Comparison of ENCODE assay signal across 17 mouse cellular contexts in genomic region chr4:140154899-140155463, GRCm38 (mm10).
DNase-seq lines count a peak whose midpoint lies in the region; ATAC-seq and TF ChIP-seq lines count a peak whose summit lies in the region.
"Had no signal": no experiment of that assay in that cellular context is flagged by ENCODE, and none has a peak within 500 bp of the region (broad histone marks: within the 10 kb centered on the region; RNA-seq: fewer than 3 reads in every experiment).

No protein-coding gene starts in this region.

- H3K9me3 ChIP-seq in forebrain, embryonic 12.5 days: no peaks in the 10 kb centered on the region
- H3K9me3 ChIP-seq in hindbrain, embryonic 14.5 days (ENCODE audit: control insufficient read depth, low read length): no peaks in the 10 kb centered on the region
- H3K9me3 ChIP-seq in midbrain, embryonic 16.5 days (replicated peaks; ENCODE audit: control insufficient read depth, low read length, poor library complexity, severe bottlenecking): no peaks in the 10 kb centered on the region
- H3K9me3 ChIP-seq: limb, embryonic 15.5 days had no signal

- no peak for TF ChIP-seq CTCF in layer of hippocampus, adult 2 months (conservative IDR thresholded peaks at IDR 0.05)

- no peaks in the 10 kb centered on the region for H3K36me3 ChIP-seq in forebrain, embryonic 12.5 days (replicated peaks)
- no peaks in the 10 kb centered on the region for H3K36me3 ChIP-seq in hindbrain, embryonic 14.5 days (replicated peaks; ENCODE audit: control insufficient read depth, insufficient read depth)
- H3K36me3 ChIP-seq in midbrain, embryonic 16.5 days (ENCODE audit: control insufficient read depth, insufficient read depth, low read length): no peaks in the 10 kb centered on the region
- H3K36me3 ChIP-seq: limb, embryonic 15.5 days had no signal

- WGBS in forebrain, embryonic 12.5 days: 51% methylated on average over 5 of the region's 5 CpGs
- WGBS in hindbrain, embryonic 14.5 days: 40% methylated on average over 5 of the region's 5 CpGs
- WGBS in midbrain, embryonic 16.5 days: 34% methylated on average over 5 of the region's 5 CpGs

- no peak for ATAC-seq in forebrain, embryonic 12.5 days (ENCODE audit: low FRiP score)
- peak; percentile 51 for ATAC-seq in hindbrain, embryonic 14.5 days (ENCODE audit: low FRiP score)
- peak; percentile 63 for ATAC-seq in midbrain, embryonic 16.5 days
- no peak for ATAC-seq in granulocyte monocyte progenitor cell, adult 5-6 weeks (replicated peaks; ENCODE audit: poor library complexity, severe bottlenecking)

- no peaks in the 10 kb centered on the region for H3K27me3 ChIP-seq in forebrain, embryonic 12.5 days
- no peaks in the 10 kb centered on the region for H3K27me3 ChIP-seq in hindbrain, embryonic 14.5 days (ENCODE audit: control insufficient read depth, insufficient read depth, low read length)
- H3K27me3 ChIP-seq in midbrain, embryonic 16.5 days (ENCODE audit: control insufficient read depth, insufficient read depth, low read depth, low read length): no peaks in the 10 kb centered on the region

- H3K27ac ChIP-seq in layer of hippocampus, adult 2 months: peak overlapping the region; percentile 84
- peak overlapping the region; percentile 73 for H3K27ac ChIP-seq in forebrain, embryonic 12.5 days
- H3K27ac ChIP-seq in hindbrain, embryonic 14.5 days: peak overlapping the region; percentile 60; the same call in 1 of the 2 replicates
- H3K27ac ChIP-seq in midbrain, embryonic 16.5 days (ENCODE audit: low read length): peak overlapping the region; percentile 74
- H3K27ac ChIP-seq: left cerebral cortex, adult 2 months; limb, embryonic 15.5 days had no signal

- H3K4me3 ChIP-seq in layer of hippocampus, adult 2 months: no peak overlapping the region
- H3K4me3 ChIP-seq in forebrain, embryonic 12.5 days (replicated peaks): no peak overlapping the region
- H3K4me3 ChIP-seq in hindbrain, embryonic 14.5 days (replicated peaks; ENCODE audit: low read length): no peak overlapping the region
- H3K4me3 ChIP-seq in midbrain, embryonic 16.5 days (ENCODE audit: low read depth, low read length): no peak overlapping the region
- H3K4me3 ChIP-seq: left cerebral cortex, adult 2 months; limb, embryonic 15.5 days had no signal

- H3K4me2 ChIP-seq in forebrain, embryonic 12.5 days: no peak overlapping the region
- no peak overlapping the region for H3K4me2 ChIP-seq in hindbrain, embryonic 14.5 days (replicated peaks)
- H3K4me2 ChIP-seq in midbrain, embryonic 16.5 days (ENCODE audit: low read length): no peak overlapping the region
- H3K4me2 ChIP-seq: limb, embryonic 15.5 days; lung, embryonic 14.5 days had no signal

- peaks cover 26% of the 10 kb centered on the region for H3K4me1 ChIP-seq in forebrain, embryonic 12.5 days
- H3K4me1 ChIP-seq in hindbrain, embryonic 14.5 days (replicated peaks; ENCODE audit: control insufficient read depth, insufficient read depth, low read length): peaks cover 13% of the 10 kb centered on the region
- H3K4me1 ChIP-seq in midbrain, embryonic 16.5 days (ENCODE audit: control insufficient read depth, insufficient read depth, low read length): peaks cover 9% of the 10 kb centered on the region

- DNase-seq in layer of hippocampus, adult 2 months (ENCODE audit: low spot score in 2 of 2): no peak
- DNase-seq in layer of hippocampus, adult 18-20 months (ENCODE audit: low spot score in 2 of 2): no peak
- no peak for DNase-seq in hindbrain, embryonic 14.5 days (ENCODE audit: low spot score)
- DNase-seq in gastrocnemius, adult 18-20 months (ENCODE audit: low spot score): no peak
- DNase-seq in kidney, adult 18-20 months: no peak
- DNase-seq: cerebellum, adult 9-11 months; heart, postnatal 14 days; kidney, adult 11 months; kidney, postnatal 4 days; lung, embryonic 14.5 days; right cerebral cortex, postnatal 14 days; thymus, adult 18-20 months had no signal

- no peak overlapping the region for H3K9ac ChIP-seq in forebrain, embryonic 12.5 days
- no peak overlapping the region for H3K9ac ChIP-seq in hindbrain, embryonic 14.5 days
- H3K9ac ChIP-seq in midbrain, embryonic 16.5 days (ENCODE audit: low read depth, low read length): no peak overlapping the region; the same call in 1 of the 2 replicates
- H3K9ac ChIP-seq: limb, embryonic 15.5 days; lung, embryonic 14.5 days had no signal

Comparison
In these comparisons a context has a peak if more than half of its experiments do, and no peak if none do; other contexts are left out.
1. ATAC-seq: peak in hindbrain, embryonic 14.5 days (single experiment) and midbrain, embryonic 16.5 days (single experiment); none in forebrain, embryonic 12.5 days (single experiment) and granulocyte monocyte progenitor cell, adult 5-6 weeks (single experiment).
2. Peak in every context shown above with its lines, with median percentiles within 50 percentile points of each other: H3K27ac ChIP-seq.